Mouse (Mus musculus) 416B (cell line): ENCODE measurements around the gene Ttc39a.
A peak's percentile ranks its signal among the peaks of the same experiment; 100 is the strongest.
"Not testable (repeated sequence)": the region's sequence is repeated elsewhere in the genome, so short reads cannot be mapped to it uniquely, and the experiment has no call there.

Experiments
- DNase-seq: peaks from one replicate; pipeline ENCODE4 v3.0.0; 2011; ENCODE audit warnings: low read depth

Gene Ttc39a

DNA sequence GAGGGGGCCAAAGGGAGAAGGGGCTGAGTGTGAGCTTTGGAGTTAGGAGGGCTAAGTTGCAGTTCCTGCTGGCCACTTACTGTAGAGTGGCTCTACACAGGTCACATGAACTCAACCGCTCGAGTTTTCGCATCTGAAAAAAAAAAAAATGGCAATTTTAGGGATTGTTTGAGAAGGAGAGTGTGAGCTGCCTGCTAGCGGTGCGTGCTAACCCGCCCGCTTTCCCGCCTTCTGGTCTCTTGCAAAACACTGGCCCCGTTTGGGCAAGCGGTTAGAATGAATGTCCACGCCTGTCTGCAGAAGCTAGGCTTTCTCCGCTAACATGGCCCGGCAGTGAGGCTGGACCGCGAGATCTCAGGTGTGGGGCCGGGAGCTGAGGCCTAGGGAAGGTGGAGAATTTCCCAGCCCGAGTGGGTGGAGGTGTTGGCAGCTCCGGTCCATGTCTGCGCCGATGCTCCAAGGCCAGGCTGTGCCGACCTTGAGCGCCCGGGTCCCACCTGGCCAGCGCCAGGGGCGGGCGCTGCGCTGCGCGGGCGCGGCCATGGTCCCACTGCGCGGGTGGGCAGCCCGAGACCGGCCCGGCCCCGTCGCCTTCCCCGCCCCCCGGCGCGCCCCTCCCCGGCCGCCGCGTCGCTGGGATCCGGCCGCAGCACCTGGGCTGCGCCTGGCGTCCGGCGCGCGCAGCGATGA is at the start of gene Ttc39a:
TSS of gene Ttc39a (plus strand) at position 138 of the 690 bp plus-strand sequence.
- no peak for DNase-seq

- DNase-seq = no peak
Measured at GRCm38 (mm10) chr4:109378107-109378506, 28.3 kb upstream of the Ttc39a start.

DNA sequence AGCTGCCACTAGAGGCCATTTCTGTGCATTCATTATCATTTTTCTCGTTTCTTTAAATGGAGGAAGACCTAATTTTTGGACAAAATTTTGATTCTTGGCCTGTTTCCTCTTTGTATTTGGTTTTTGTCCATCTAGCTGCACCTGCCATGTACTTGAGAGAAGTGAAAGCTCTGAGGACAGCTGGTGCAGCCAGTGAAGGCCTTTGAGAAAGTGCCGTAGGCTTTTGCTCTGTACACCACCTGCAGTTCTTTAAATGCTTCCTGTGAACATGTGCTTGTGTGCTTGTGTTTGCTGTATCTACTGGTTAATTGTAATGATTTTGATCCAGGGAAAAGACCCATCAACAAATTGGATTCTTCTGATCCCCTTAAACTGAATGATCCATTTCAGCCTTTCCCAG is 24.0 kb upstream of the Ttc39a start:
- DNase-seq = no peak

GRCm38 (mm10) chr4:109385599-109385998 is 20.8 kb upstream of the Ttc39a start:
- no peak for DNase-seq

DNA sequence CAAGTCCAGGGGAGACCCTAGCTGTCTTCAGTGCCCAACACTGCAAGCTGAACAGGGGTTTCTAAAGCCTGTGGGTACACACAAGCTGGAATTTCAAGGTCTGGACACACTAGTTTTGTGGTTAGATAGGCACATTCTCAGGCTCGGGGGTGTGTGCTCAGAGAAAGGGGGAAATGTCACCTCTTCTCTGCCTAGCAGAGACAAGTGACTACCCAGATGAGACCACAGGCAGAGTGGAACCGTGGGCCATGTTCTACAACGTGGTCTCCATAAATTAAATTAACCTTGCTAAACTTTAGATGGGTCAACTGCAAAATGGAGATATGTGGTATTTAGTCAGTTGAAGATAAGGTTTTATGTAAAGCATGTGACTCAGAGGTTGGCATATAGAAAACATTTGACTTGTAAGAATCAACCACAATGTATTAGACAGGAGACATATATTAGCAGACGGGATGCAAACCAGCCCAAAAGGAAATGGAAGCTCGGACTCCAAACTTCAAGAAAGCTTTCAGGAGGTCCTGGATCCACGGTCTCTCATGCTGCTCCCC is 13.1 kb upstream of the Ttc39a start:
- peak; percentile 70 for DNase-seq

- no peak for DNase-seq
Measured at GRCm38 (mm10) chr4:109393902-109394301, 12.5 kb upstream of the Ttc39a start.

DNA sequence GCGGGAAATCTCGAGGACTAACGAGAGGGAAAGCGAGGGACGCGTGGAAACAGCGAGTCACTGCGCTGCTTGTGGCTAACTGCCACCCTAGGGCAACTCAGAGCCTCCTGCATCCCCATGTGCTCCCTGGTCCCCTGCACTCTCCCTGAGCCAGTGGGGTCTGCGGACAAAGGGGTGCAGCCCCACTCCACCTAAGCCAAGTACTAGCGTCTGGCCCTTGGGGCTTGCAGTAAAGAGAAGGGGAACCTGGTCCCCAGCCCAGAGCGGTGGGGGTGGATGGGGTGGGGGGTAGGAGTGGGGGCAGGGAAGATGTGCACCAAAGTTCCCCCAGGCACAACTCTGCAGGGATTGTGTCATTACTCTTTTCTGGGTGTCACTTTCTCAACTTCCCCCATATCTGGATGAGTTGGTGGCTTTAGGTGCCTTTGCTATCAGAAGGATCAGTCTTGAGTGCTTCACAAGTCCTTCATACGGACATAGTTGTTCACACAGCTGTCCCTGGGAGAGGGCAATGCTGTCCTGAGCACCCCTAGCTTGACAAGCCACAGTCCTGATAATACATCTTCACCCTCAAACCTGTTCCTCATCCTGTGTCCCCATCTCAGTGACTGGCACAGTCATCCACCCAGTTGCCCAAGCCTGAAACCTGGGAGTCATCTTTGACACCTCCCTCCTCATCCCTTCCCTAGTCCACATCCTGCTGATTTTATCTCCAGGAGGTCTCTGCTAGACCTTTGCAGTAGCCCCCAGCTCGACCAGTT is 11.9 kb upstream of the Ttc39a start:
- peak; percentile 21 for DNase-seq

DNA sequence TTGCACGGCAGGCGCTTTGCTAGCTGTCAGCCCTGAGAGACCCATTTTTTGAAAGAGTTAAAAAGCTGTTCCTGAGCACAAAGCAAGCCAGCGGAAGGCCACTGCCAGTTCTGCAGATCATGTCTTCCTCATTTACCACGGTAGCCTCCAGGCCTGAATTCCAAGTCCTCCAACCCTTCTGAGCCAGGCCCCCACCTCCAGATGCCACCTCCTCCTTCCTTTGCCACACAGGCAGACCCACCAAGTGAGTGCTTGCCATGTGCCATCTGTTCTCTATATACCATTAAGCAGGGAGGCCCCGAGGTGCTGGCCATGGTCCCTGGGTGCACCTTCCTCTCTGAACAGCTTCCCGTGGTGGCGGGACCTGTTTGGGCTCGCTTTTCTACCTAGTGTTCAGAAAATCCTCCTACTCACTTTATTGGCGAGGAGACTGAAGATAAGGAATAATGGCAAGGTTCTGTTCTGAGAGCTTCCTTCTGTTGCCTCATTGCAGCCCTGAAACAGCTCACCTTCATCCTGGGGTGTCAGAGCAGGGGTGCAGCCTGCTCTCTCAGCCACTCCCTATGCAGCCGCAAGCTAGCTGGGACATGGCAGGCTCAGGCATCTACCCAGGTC is 6.0 kb upstream of the Ttc39a start:
- DNase-seq = no peak

DNA sequence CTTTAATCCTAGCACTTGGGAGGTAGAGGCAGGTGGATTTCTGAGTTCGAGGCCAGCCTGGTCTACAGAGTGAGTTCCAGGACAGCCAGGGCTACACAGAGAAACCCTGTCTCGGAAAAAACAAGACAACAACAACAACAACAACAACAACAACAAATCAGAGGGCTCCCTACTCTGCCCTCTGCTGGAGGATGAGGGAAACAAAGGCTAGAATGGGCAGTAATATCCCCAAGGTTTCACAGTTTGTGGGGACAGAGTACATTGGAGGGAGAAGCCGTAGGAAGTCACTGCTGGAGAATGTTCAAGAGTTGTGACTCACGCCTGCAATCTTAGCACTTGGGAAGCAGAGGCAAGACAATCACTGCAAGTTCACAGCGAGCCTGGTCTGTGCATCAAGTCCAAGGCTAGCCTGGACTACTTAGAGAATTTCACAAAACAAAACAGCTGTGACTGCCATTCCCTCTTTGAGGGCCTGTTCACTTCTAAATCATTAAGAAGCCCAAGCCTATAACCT is 5.2 kb upstream of the Ttc39a start:
- DNase-seq = peak; percentile 11

DNA sequence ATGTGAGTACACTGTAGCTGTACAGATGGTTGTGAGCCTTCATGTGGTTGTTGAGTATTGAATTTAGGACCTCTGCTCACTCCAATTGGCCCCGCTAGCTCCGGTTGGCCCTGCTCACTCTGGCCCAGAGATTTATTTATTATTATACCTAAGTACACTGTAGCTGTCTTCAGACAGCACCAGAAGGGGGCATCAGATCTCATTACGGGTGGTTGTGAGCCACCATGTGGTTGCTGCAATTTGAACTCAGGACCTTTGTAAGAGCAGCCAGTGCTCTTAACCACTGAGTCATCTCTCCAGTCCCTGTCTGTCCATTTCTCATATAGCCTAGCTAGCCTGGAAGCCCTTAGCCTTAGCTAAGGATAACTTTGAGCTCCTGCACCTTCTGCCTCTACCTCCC is 1.5 kb upstream of the Ttc39a start:
- not testable (repeated sequence) for DNase-seq

GRCm38 (mm10) chr4:109405415-109405814 is 1.0 kb upstream of the Ttc39a start:
- no peak for DNase-seq

DNA sequence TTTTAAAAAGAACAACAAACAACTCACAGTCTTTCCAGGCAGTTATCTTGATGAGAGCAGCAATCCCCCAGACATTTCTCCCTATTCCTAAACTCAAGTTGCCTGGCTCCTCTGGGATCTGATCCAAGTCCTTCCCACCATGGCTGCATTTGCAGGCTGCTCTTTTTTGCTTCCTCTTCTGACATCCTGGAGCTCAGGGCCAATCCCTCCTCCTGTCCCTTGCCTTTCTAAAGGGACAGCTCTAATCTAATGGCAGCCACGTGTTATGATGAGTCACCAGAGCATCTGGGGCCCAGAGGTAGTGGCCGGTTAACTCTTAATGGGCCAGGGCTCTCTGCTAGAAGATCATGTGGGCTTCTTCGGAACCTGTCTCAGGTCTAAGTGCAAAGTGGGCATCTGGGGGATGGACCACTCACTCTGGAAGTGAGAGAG is 353 bp upstream of the Ttc39a start:
- DNase-seq = peak; percentile 90

DNA sequence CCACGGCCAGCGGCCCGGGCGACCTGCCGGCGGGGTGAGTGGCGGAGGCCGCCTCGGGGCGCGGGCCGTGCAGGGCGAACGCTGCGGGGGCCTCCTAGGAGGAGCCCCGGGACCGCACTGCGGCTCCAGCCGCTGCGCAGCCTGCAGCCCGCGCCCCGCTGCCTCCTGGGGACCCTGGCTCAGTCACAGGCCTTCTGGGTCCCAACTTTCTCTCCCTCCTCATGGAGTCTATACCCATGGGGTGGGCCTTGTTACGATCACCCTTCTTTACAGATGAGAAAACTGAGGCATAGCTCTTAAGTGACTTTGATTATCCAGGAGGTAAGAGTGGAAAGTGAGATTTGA is 725 bp downstream of the Ttc39a start:
- DNase-seq = no peak

DNA sequence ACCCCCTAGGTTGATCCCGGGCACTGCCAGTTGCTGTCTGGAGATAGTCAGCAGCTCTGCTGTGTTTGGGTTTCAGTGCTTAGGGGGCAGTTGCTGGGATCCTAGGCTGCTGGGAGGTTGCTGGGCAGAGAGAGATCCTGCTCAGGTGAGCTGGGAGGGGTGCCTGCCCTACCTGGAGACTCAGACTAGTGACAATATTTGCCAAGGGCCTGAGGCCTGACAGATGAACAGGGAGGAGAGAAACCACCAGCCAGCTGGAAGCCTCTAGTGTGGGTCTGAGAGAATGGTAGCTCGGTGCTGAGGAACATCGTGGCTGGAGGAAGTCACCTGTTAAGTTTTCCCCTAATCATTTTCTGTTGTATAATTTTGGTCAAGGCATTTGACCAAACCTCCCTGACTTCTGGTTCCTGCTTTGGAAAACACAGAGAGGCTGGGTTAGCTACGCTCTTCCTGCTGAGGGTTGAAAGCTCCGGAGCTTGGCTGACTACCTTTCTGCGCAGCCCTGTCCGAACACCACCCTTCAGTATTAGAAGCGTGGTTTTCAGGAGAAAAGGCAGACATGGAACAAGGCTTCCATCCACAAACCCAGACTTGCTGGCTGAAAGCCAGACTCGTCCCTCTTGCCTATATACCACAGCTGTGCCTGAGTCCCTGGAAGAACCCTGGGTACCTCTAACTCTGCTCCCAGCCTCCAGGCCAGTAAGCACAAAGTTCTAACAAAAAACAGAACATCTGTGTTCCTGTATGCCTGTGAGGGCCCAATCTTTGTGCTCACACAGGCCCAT is 1.5 kb downstream of the Ttc39a start:
- no peak for DNase-seq

DNA sequence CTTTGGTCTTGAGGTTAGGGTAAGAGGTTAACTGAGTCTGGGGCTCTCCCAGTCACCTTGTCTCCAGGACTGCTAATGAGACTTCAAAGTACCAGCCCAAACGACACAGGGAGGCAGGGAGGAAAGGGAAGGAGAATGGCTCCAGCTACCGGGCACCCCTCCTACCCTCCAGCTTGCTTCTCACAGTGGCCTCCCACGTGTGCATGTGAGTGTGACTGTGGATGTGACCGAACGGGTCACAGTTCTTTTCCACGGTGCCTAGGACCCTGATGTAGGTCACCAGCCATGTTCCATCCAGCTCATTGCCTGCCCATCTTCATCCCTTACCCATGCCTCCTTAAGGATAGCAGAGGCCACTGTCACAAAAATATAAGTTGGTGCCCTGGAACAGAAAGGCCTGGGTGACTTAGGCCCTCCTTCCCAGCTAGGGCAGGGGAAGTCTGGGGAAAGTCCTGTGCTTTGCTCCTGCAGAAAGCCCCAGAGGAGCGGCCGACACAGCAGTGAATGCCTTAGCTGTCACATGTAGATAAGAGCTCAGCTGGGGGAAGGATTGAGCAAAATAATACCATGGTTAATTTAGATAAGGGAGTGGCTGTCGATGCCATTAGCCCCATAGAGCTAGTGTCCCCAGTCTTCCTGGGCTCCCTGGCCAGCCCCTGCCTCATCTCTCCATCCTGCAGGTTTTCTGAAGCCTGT is 4.4 kb downstream of the Ttc39a start:
- DNase-seq = peak; percentile 38

- DNase-seq = no peak
Measured at GRCm38 (mm10) chr4:109411377-109411967, 5.0 kb downstream of the Ttc39a start.

DNA sequence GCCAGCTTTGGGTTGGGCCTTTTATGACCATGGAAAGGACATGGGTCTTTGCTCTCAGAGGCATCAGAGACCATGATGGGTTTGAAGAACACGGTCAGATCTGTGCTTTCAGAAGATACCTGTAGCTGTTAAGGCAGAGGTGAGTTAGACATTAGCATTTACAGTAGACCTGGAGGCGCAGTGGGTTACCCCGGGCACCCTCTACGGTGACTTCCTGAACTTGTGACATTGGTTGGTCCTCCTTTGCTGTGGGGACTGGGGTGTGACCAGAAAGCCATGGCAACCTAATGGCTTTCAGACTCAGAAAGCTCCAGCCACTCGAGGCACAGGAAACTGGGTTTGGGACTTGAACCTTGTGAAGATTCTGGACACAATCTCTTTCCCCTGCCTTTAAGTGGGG is 5.8 kb downstream of the Ttc39a start:
- no peak for DNase-seq

DNA sequence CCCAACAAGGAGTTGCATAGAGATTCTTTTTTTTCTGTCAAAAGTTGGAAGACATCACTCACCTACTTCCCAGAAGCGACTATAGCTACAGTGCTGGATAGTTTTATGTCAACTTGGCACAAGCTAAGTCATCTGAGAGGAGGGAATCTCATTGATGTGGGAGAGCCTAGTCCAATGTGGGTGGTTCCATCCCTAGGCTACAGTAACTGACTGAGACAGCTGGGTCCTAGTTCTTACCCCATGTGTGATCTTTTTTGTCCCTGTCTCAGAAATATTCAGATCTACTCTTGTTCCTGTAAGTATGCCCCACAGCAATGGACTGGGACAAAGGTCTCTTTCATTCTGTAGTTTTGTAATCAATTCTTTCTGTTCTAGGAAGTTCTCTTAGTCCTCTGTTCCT is 11.6 kb downstream of the Ttc39a start:
- no peak for DNase-seq

DNA sequence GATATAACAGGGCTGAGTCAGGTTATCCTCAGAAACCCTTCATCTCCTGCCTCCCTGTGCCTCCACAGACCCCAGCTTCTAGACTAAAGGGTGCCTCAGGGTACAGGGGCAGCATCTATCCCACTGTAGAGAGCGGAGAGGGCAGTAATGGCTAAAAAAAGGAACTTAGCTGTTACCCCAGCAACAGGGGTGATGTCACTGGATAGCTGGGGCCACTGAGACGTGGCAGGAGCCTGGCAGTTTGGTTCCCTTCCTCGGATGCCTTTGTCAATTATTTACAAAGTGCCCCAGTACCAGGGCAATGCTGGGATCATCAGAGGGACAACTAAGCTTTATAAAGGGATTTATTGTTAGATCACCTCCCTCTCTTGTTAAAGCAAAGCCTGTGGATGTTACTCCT is 12.6 kb downstream of the Ttc39a start:
- peak; percentile 41 for DNase-seq

DNA sequence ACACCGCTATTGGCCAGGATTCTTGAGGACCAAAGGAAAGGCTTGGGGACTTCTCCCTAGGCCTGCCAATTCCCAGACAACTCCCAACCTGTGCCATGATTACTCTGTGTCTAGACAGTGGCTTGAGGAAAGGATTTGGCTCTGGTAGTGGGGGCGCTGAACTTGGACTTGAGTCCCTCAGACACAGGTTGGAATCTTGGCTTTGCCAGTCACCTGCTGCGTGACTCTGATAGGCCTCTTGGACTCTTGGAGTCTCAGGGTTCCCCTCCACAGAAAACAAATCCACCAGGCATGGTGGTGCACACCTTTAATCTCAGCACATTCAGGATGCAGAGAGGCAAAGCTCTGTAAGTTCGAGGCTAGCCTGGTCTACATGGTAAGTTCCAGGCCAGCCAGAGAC is 13.1 kb downstream of the Ttc39a start:
- no peak for DNase-seq
